ENCODE assay signal across 10 mouse cellular contexts in the genomic region with DNA sequence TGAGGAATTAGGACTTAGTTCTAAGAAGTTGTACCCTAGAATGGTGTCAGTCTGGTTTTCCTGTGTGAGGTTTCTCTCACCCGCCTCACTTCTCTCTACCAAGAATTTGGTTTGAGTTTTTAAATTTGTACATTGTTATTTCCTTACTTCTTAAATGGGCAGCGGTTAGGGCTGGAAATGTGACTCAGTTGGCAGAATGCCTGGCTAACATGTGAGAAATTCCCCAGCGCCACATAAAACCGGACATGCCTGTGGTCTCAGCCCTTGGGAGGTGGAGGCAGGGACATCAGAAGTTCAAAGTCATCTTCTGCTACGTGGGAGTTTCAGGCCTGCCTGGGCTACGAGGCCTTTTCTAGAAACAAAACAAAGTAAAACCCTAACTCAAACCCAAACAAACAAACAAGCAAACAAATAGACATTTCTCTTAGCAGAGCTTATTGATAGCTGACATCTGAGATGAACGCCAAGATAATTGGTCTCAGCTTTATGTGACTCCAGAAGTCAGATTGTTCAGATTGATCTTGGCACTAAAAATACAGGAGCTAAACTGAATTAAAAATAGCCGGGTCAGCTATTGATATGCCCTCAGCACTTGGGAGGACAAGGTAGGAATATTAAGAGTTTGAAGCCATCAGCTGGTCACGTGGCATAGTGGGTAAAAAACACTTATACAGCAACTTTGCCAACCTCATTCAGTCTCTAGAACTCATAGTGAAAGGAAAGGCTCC. TPM values are rescaled to one million over a fixed set of nuclear protein-coding genes. Genes with fewer than 3 reads are reported as not detected.
A peak's percentile ranks its signal among the peaks of the same experiment; 100 is the strongest.
DNase-seq lines count a peak whose midpoint lies in the region; ATAC-seq and TF ChIP-seq lines count a peak whose summit lies in the region.
"Had no signal": no experiment of that assay in that cellular context is flagged by ENCODE, and none has a peak within 500 bp of the region (broad histone marks: within the 10 kb centered on the region; RNA-seq: fewer than 3 reads in every experiment).

No protein-coding gene starts in this region.

- TF ChIP-seq CTCF in stomach, postnatal 0 days (IDR thresholded peaks at IDR 0.05; ENCODE audit: low read depth): no peak

- no peak overlapping the region for H3K4me2 ChIP-seq in stomach, postnatal 0 days (replicated peaks; ENCODE audit: low read depth)
- H3K4me2 ChIP-seq: heart, embryonic 13.5 days had no signal

- no peak overlapping the region for H3K9ac ChIP-seq in stomach, postnatal 0 days (ENCODE audit: low read length)
- H3K9ac ChIP-seq: heart, embryonic 13.5 days had no signal

- peaks cover 19% of the 10 kb centered on the region for H3K4me1 ChIP-seq in heart, embryonic 10.5 days
- H3K4me1 ChIP-seq in stomach, postnatal 0 days (replicated peaks; ENCODE audit: control insufficient read depth, insufficient read depth): no peaks in the 10 kb centered on the region

- TF ChIP-seq EP300 in stomach, postnatal 0 days (optimal IDR thresholded peaks at IDR 0.05): no peak

- peak; percentile 96 for DNase-seq in heart, adult 11 months
- no peak for DNase-seq in heart, embryonic 10.5 days (ENCODE audit: low spot score)
- DNase-seq in heart, postnatal 14 days: peak; percentile 39 to 46
- peak; percentile 80 for DNase-seq in lung, postnatal 36 days
- DNase-seq in layer of hippocampus, adult 9-11 months: no peak
- DNase-seq in stomach, postnatal 0 days (ENCODE audit: low spot score): no peak
- no peak for DNase-seq in thymus, postnatal 36 days
- DNase-seq: cerebellum, adult 8-10 months had no signal

- H3K9me3 ChIP-seq in heart, embryonic 10.5 days: no peaks in the 10 kb centered on the region
- no peaks in the 10 kb centered on the region for H3K9me3 ChIP-seq in stomach, postnatal 0 days (ENCODE audit: control insufficient read depth, low read length)
- H3K9me3 ChIP-seq: heart, embryonic 13.5 days had no signal

- intact Hi-C loops in heart, postnatal 14 days (cut with DNase I): no loop called here

- H3K4me3 ChIP-seq in heart, embryonic 10.5 days: no peak overlapping the region
- H3K4me3 ChIP-seq in stomach, postnatal 0 days (ENCODE audit: low read depth, low read length): no peak overlapping the region
- H3K4me3 ChIP-seq: heart, embryonic 13.5 days had no signal

- H3K27me3 ChIP-seq in heart, embryonic 10.5 days (ENCODE audit: insufficient read depth, poor library complexity, severe bottlenecking): no peaks in the 10 kb centered on the region
- no peaks in the 10 kb centered on the region for H3K27me3 ChIP-seq in stomach, postnatal 0 days (ENCODE audit: control insufficient read depth, insufficient read depth, low read length)
- H3K27me3 ChIP-seq: heart, embryonic 13.5 days had no signal

- H3K36me3 ChIP-seq in heart, embryonic 10.5 days: no peaks in the 10 kb centered on the region
- no peaks in the 10 kb centered on the region for H3K36me3 ChIP-seq in stomach, postnatal 0 days (ENCODE audit: control insufficient read depth, insufficient read depth, low read length)
- H3K36me3 ChIP-seq: heart, embryonic 13.5 days had no signal

- 85% methylated on average over 9 of the region's 9 CpGs for WGBS in heart, embryonic 10.5 days
- 75% methylated on average over 9 of the region's 9 CpGs for WGBS in stomach, postnatal 0 days

- no peak overlapping the region for H3K27ac ChIP-seq in heart, embryonic 10.5 days
- no peak overlapping the region for H3K27ac ChIP-seq in stomach, postnatal 0 days (replicated peaks)
- H3K27ac ChIP-seq: heart, embryonic 13.5 days had no signal

- peak; percentile 24 for ATAC-seq in activated CD4-positive, CD25-positive, alpha-beta regulatory T cell, adult 4 months
- ATAC-seq in stomach, postnatal 0 days (ENCODE audit: low FRiP score, low TSS enrichment): no peak

RNA-seq across cellular contexts. Expression of gene Hectd1, which starts 18.8 kb away (rescaled TPM):
- 35.2 and 35.6 TPM in 2 replicates for polyA plus RNA-seq in heart, embryonic 10.5 days (2016; fragmentation: Nextera tagmentation; extraction: Ambion mirVana)
- polyA plus RNA-seq in activated CD4-positive, CD25-positive, alpha-beta regulatory T cell, adult 4 months (2017; shearing (Covaris generic)): 10 to 100 TPM; 58.5 to 73.1 TPM
- 10 to 100 TPM; 85.9 to 89.6 TPM for total RNA-seq in heart, postnatal 14 days (2021)
- 24.7 and 25.2 TPM in 2 replicates for polyA plus RNA-seq in stomach, postnatal 0 days (2015; fragmentation: Nextera tagmentation; extraction: Ambion mirVana)

Comparison
In these comparisons a context has a peak if more than half of its experiments do, and no peak if none do; other contexts are left out.
1. DNase-seq: peak in heart, adult 11 months (single experiment), heart, postnatal 14 days (2 of 2) and lung, postnatal 36 days (single experiment); none in heart, embryonic 10.5 days (single experiment), layer of hippocampus, adult 9-11 months (single experiment), stomach, postnatal 0 days (single experiment) and thymus, postnatal 36 days (0 of 2).